Mouse (Mus musculus): ENCODE results near the gene Rab3gap1.

DNA sequence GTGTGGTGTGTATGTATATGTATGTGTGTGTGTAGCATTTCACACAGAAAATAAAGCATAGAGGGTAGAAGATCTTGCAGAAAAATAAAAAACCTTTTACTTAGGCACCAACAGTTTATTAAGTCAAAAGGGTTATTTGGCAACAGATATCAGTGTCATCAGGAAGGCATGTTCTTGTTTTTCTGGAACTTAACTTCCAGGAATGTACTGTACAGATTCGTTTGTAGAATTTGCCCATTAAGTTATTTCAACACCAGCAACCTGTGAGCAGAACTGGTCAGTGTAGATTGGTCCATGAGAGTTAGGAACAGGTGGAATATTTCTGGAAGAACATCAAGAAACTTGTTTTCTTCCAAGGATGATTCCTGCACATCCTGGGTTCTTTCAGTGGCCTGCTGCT, 30.8 kb downstream of the Rab3gap1 start:
- TF ChIP-seq CTCF (IDR thresholded peaks at IDR 0.05; ENCODE audit: control insufficient read depth, insufficient read depth, low read length) (no peak), POLR2A (IDR thresholded peaks at IDR 0.05; ENCODE audit: borderline replicate concordance, control insufficient read depth, low read depth, low read length) (no peak)
